Mouse (Mus musculus) hindbrain, embryonic 16.5 days (tissue): Measurements from ENCODE around the gene Olfr1497. TPM values are rescaled to one million over a fixed set of nuclear protein-coding genes. Genes with fewer than 3 reads are reported as not detected.
A peak's percentile ranks its signal among the peaks of the same experiment; 100 is the strongest.
"Not testable (repeated sequence)": the region's sequence is repeated elsewhere in the genome, so short reads cannot be mapped to it uniquely, and the experiment has no call there.

Experiments
- ATAC-seq: fragments of 200-750 bp; cut with Nextera tagmentation; 2 replicates; pipeline ENCODE4 v1.8.0; 2017; ENCODE audit warnings: moderate TSS enrichment, moderate library complexity
- H3K27ac ChIP-seq: fragments of 300-500 bp; sonication (generic); 2 replicates; pipeline ENCODE4 v1.5.1; 2014; ENCODE audit warnings: low read depth, mild to moderate bottlenecking, control low read depth, low read length, moderate library complexity
- H3K27me3 ChIP-seq: fragments of 300-500 bp; sonication (generic); replicated peaks from 2 replicates; pipeline ENCODE4 v1.6.1; 2014; ENCODE audit warnings: low read length; ENCODE audit not compliant: control insufficient read depth, insufficient read depth
- H3K36me3 ChIP-seq: fragments of 300-500 bp; sonication (generic); 2 replicates; pipeline ENCODE4 v1.6.1; 2014; ENCODE audit warnings: mild to moderate bottlenecking, low read length, moderate library complexity, mixed read lengths; ENCODE audit not compliant: control insufficient read depth, insufficient read depth
- H3K4me1 ChIP-seq: fragments of 300-500 bp; sonication (generic); 2 replicates; pipeline ENCODE4 v1.6.1; 2014; ENCODE audit warnings: low read depth, low read length; ENCODE audit not compliant: control insufficient read depth, insufficient read depth
- H3K4me2 ChIP-seq: fragments of 300-500 bp; sonication (generic); 2 replicates; pipeline ENCODE4 v1.6.1; 2014; ENCODE audit warnings: mild to moderate bottlenecking, low read length, control low read depth, moderate library complexity
- H3K4me3 ChIP-seq: fragments of 300-500 bp; sonication (generic); 2 replicates; pipeline ENCODE4 v1.5.1; 2014; ENCODE audit warnings: mild to moderate bottlenecking, low read length, control low read depth, moderate library complexity
- H3K9ac ChIP-seq: fragments of 300-500 bp; sonication (generic); 2 replicates; pipeline ENCODE4 v1.6.1; 2014; ENCODE audit warnings: low read depth, mild to moderate bottlenecking, control low read depth, low read length, moderate library complexity
- H3K9me3 ChIP-seq: fragments of 300-500 bp; sonication (generic); 2 replicates; pipeline ENCODE4 v1.6.1; 2014; ENCODE audit warnings: mild to moderate bottlenecking, low read length, moderate library complexity; ENCODE audit not compliant: control insufficient read depth
- WGBS: fragments of 180-500 bp; shearing (Covaris S2); extraction: QIAGEN DNeasy Blood & Tissue Kit; methylation state at CpG from one replicate; pipeline ENCODE4 v1.1.7; 2014; 5-methylcytosine and 5-hydroxymethylcytosine counted together
- polyA plus RNA-seq: library from polyadenylated mRNA; unstranded; fragments of >200 nt; fragmentation: Nextera tagmentation; extraction: Ambion mirVana; gene quantifications from 2 replicates; pipeline ENCODE4 v1.2.1, GENCODE M21; 2015

Gene Olfr1497
- not detected in 2 replicates for polyA plus RNA-seq

GRCm38 (mm10) chr19:13798102-13798501 lies at the start of gene Olfr1497:
TSS of gene Olfr1497 (minus strand) at chr19:13798202.
- ATAC-seq = no peak
- Histone ChIP-seq H3K4me3 (no peak within 1 kb of the TSS), H3K9me3 (no peaks in the 10 kb centered on the region), H3K4me2 (no peak within 1 kb of the TSS), H3K27me3 (no peaks in the 10 kb centered on the region), H3K4me1 (no peaks in the 10 kb centered on the region), H3K27ac (no peak within 1 kb of the TSS), H3K9ac (no peak within 1 kb of the TSS), H3K36me3 (no peaks in the 10 kb centered on the region)

- Histone ChIP-seq H3K27ac (no peak within 1 kb of the TSS), H3K4me1 (no peaks in the 10 kb centered on the region), H3K9me3 (no peaks in the 10 kb centered on the region), H3K36me3 (no peaks in the 10 kb centered on the region), H3K4me2 (no peak within 1 kb of the TSS), H3K9ac (no peak within 1 kb of the TSS), H3K27me3 (no peaks in the 10 kb centered on the region), H3K4me3 (no peak within 1 kb of the TSS)
- ATAC-seq = no peak
Observed at GRCm38 (mm10) chr19:13830388-13830787, 32.4 kb upstream of the Olfr1497 start, which contains the start of gene Olfr1500. TSS of gene Olfr1500 (minus strand) at chr19:13830488.

- no peaks in the 10 kb centered on the region for H3K4me1 ChIP-seq
- no peak for ATAC-seq
- WGBS = 69% methylated on average over 3 of the region's 3 CpGs
Observed at GRCm38 (mm10) chr19:13828447-13828846, 30.4 kb upstream of the Olfr1497 start.

GRCm38 (mm10) chr19:13820847-13821246 lies 22.8 kb upstream of the Olfr1497 start:
- Histone ChIP-seq H3K4me2 (no peak overlapping the region), H3K4me1 (no peaks in the 10 kb centered on the region), H3K9me3 (no peaks in the 10 kb centered on the region), H3K27me3 (no peaks in the 10 kb centered on the region), H3K4me3 (no peak overlapping the region), H3K9ac (no peak overlapping the region), H3K27ac (no peak overlapping the region), H3K36me3 (no peaks in the 10 kb centered on the region)
- no peak for ATAC-seq
- 73% methylated on average over 5 of the region's 5 CpGs for WGBS

More at GRCm38 (mm10) chr19:13828447-13828846, 30.4 kb upstream of the Olfr1497 start:
- Histone ChIP-seq H3K27me3 (no peaks in the 10 kb centered on the region), H3K9ac (no peak overlapping the region), H3K9me3 (no peaks in the 10 kb centered on the region), H3K36me3 (no peaks in the 10 kb centered on the region), H3K27ac (no peak overlapping the region), H3K4me3 (no peak overlapping the region), H3K4me2 (no peak overlapping the region)

GRCm38 (mm10) chr19:13819347-13819746 lies 21.3 kb upstream of the Olfr1497 start, which contains the start of gene Olfr1499:
TSS of gene Olfr1499 (minus strand) at chr19:13819447.
- ATAC-seq = no peak

GRCm38 (mm10) chr19:13818827-13819226 lies 20.8 kb upstream of the Olfr1497 start:
- Histone ChIP-seq H3K36me3 (no peaks in the 10 kb centered on the region), H3K9me3 (no peaks in the 10 kb centered on the region), H3K9ac (no peak overlapping the region), H3K4me3 (no peak overlapping the region), H3K4me1 (no peaks in the 10 kb centered on the region), H3K27ac (no peak overlapping the region), H3K4me2 (no peak overlapping the region), H3K27me3 (no peaks in the 10 kb centered on the region)
- 35% methylated on average over 5 of the region's 5 CpGs for WGBS
- ATAC-seq = peak; percentile 56; the same call in 1 of the 2 replicates

More at GRCm38 (mm10) chr19:13819347-13819746, 21.3 kb upstream of the Olfr1497 start, which contains the start of gene Olfr1499:
- H3K4me3 ChIP-seq = no peak within 1 kb of the TSS
- H3K27me3 ChIP-seq = no peaks in the 10 kb centered on the region
- H3K36me3 ChIP-seq = no peaks in the 10 kb centered on the region
- no peak within 1 kb of the TSS for H3K4me2 ChIP-seq
- H3K9me3 ChIP-seq = no peaks in the 10 kb centered on the region
- no peak within 1 kb of the TSS for H3K27ac ChIP-seq
- no peaks in the 10 kb centered on the region for H3K4me1 ChIP-seq
- no peak within 1 kb of the TSS for H3K9ac ChIP-seq

GRCm38 (mm10) chr19:13812823-13813222 lies 14.8 kb upstream of the Olfr1497 start:
- Histone ChIP-seq H3K9ac (no peak overlapping the region), H3K36me3 (no peaks in the 10 kb centered on the region), H3K9me3 (no peaks in the 10 kb centered on the region), H3K27ac (no peak overlapping the region), H3K4me1 (no peaks in the 10 kb centered on the region), H3K27me3 (no peaks in the 10 kb centered on the region), H3K4me3 (no peak overlapping the region), H3K4me2 (no peak overlapping the region)
- ATAC-seq = no peak
- 59% methylated on average over 2 of the region's 2 CpGs for WGBS

GRCm38 (mm10) chr19:13805486-13805885 lies 7.5 kb upstream of the Olfr1497 start:
- H3K4me2 ChIP-seq, H3K4me1 ChIP-seq, H3K27me3 ChIP-seq, H3K4me3 ChIP-seq, H3K9me3 ChIP-seq, H3K27ac ChIP-seq, H3K36me3 ChIP-seq, H3K9ac ChIP-seq, ATAC-seq: not testable (repeated sequence)
- 58% methylated on average over 1 of the region's 1 CpGs for WGBS

- Histone ChIP-seq H3K27ac (no peak within 1 kb of the TSS), H3K27me3 (no peaks in the 10 kb centered on the region), H3K4me1 (no peaks in the 10 kb centered on the region), H3K4me2 (no peak within 1 kb of the TSS), H3K36me3 (no peaks in the 10 kb centered on the region), H3K9me3 (no peaks in the 10 kb centered on the region), H3K9ac (no peak within 1 kb of the TSS), H3K4me3 (no peak within 1 kb of the TSS)
- no peak for ATAC-seq
- WGBS = 87% methylated on average over 1 of the region's 1 CpGs
Observed at GRCm38 (mm10) chr19:13777578-13777977, 20.4 kb downstream of the Olfr1497 start, which contains the start of gene Olfr1496. TSS of gene Olfr1496 (plus strand) at chr19:13777878.
